Mouse (Mus musculus) liver, postnatal 0 days (tissue): ENCODE results near the gene Ttc28.

Experiments used
- CTCF ChIP-seq: sonication (generic); IDR thresholded peaks from 2 replicates; pipeline ENCODE4 v1.5.1; 2016; ENCODE audit warnings: antibody characterized with exemption, low read depth
- EP300 ChIP-seq: IDR thresholded peaks from 2 replicates; pipeline ENCODE4 v1.6.1; 2016; ENCODE audit warnings: antibody characterized with exemption, low read depth, mild to moderate bottlenecking

GRCm38 (mm10) chr5:110897114-110897788, 17.6 kb downstream of the Ttc28 start:
- TF ChIP-seq CTCF (no peak), EP300 (no peak)
